Mouse (Mus musculus) embryonic facial prominence, embryonic 12.5 days (tissue): ENCODE data around the gene Bmpr1a. TPM values are rescaled to one million over a fixed set of nuclear protein-coding genes. Genes with fewer than 3 reads are reported as not detected.
"Not testable (repeated sequence)": the region's sequence is repeated elsewhere in the genome, so short reads cannot be mapped to it uniquely, and the experiment has no call there.

Experiments
- ATAC-seq: fragments of 200-750 bp; cut with Nextera tagmentation; 2 replicates; pipeline ENCODE4 v1.8.0; 2017; ENCODE audit not compliant: insufficient number of reproducible peaks, insufficient read depth, low FRiP score, low TSS enrichment
- H3K27ac ChIP-seq: fragments of 300-500 bp; sonication (generic); 2 replicates; pipeline ENCODE4 v1.5.1; 2016; ENCODE audit warnings: mild to moderate bottlenecking
- H3K27me3 ChIP-seq: fragments of 300-500 bp; sonication (generic); 2 replicates; pipeline ENCODE4 v1.6.1; 2016; ENCODE audit warnings: mild to moderate bottlenecking, moderate library complexity
- H3K36me3 ChIP-seq: fragments of 300-500 bp; sonication (generic); 2 replicates; pipeline ENCODE4 v1.6.1; 2016; ENCODE audit warnings: mild to moderate bottlenecking
- H3K4me1 ChIP-seq: fragments of 300-500 bp; sonication (generic); 2 replicates; pipeline ENCODE4 v1.6.1; 2016
- H3K4me2 ChIP-seq: fragments of 300-500 bp; sonication (generic); replicated peaks from 2 replicates; pipeline ENCODE4 v1.6.1; 2016; ENCODE audit warnings: mild to moderate bottlenecking, moderate library complexity
- H3K4me3 ChIP-seq: fragments of 300-500 bp; sonication (generic); 2 replicates; pipeline ENCODE4 v1.5.1; 2016; ENCODE audit warnings: mild to moderate bottlenecking
- H3K9ac ChIP-seq: fragments of 300-500 bp; sonication (generic); 2 replicates; pipeline ENCODE4 v1.6.1; 2016; ENCODE audit warnings: mild to moderate bottlenecking, moderate library complexity
- H3K9me3 ChIP-seq: fragments of 300-500 bp; sonication (generic); 2 replicates; pipeline ENCODE4 v1.6.1; 2016; ENCODE audit warnings: mild to moderate bottlenecking, moderate library complexity
- WGBS: fragments of 180-500 bp; shearing (Covaris S2); methylation state at CpG from one replicate; pipeline ENCODE4 v1.1.7; 2016; 5-methylcytosine and 5-hydroxymethylcytosine counted together
- polyA plus RNA-seq: library from polyadenylated mRNA; unstranded; fragments of >200 nt; fragmentation: Nextera tagmentation; extraction: Ambion mirVana; gene quantifications from 2 replicates; pipeline ENCODE4 v1.2.1, GENCODE M21; 2016

Bmpr1a gene
- polyA plus RNA-seq, 1 experiment from 2014 or later = 71.4 TPM

DNA sequence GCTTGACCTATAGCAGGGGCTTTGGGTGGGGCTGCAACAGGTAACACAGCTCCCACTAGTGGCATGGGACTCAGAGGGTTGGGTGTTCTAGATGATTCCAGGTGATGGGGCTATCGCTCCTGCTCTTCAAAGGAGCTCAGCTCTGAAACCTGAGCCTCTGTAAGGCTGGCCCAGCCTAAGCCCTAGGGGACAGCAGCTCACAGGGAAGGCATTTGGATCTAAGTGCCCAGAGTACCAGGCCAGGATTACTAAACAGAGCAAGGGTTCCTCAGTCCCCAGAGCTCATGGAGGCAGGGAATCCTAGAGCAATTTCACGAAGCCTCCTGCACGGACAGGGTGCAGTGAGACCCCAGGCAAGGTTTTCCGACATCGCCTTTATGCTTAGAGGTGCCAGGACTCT is 127.2 kb downstream of the Bmpr1a start:
- Histone ChIP-seq H3K9ac (no peak overlapping the region), H3K36me3 (no peaks in the 10 kb centered on the region), H3K27me3 (no peaks in the 10 kb centered on the region), H3K4me3 (no peak overlapping the region), H3K27ac (no peak overlapping the region), H3K4me1 (peaks cover 18% of the 10 kb centered on the region), H3K4me2 (peak overlapping the region; percentile 11; the same call in 1 of the 2 replicates), H3K9me3 (no peaks in the 10 kb centered on the region)
- ATAC-seq = no peak
- WGBS = 66% methylated on average over 5 of the region's 5 CpGs

DNA sequence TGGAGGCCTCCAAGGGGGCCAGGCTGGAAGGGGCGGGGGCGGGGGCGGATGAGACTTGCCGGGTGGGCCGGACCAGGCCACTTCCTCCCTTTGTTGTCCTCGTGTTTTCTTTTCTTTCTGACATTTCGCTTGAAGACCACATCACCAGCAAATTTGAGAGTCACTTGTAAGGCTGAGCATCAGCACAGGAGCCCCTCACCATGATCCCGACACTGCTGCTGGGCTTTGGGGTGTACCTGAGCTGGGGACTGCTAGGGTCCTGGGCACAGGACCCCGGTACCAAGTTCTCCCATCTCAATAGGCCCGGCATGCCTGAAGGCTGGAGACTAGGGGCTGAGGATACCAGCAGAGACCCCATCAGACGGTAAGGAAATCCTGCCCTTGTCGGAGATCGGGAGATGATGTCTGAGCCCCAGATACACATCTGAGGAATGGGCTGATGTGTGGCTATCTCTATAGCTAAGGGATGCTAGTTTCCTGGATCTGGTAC is 127.7 kb downstream of the Bmpr1a start, which contains the start of gene Mmrn2:
Mmrn2 (plus strand) TSS at position 51 of the 490 bp plus-strand sequence.
- H3K4me1 ChIP-seq = peaks cover 18% of the 10 kb centered on the region
- 0 out of 2 replicates have a peak within 1 kb of the TSS, but pooled peaks have one; percentile 17 for H3K27ac ChIP-seq
- no peaks in the 10 kb centered on the region for H3K27me3 ChIP-seq
- ATAC-seq = no peak
- H3K4me3 ChIP-seq = no peak within 1 kb of the TSS
- 81% methylated on average over 13 of the region's 13 CpGs for WGBS
- no peaks in the 10 kb centered on the region for H3K36me3 ChIP-seq
- H3K9me3 ChIP-seq = no peaks in the 10 kb centered on the region
- H3K4me2 ChIP-seq = peak within 1 kb of the TSS; percentile 11; the same call in 1 of the 2 replicates
- no peak within 1 kb of the TSS for H3K9ac ChIP-seq

DNA sequence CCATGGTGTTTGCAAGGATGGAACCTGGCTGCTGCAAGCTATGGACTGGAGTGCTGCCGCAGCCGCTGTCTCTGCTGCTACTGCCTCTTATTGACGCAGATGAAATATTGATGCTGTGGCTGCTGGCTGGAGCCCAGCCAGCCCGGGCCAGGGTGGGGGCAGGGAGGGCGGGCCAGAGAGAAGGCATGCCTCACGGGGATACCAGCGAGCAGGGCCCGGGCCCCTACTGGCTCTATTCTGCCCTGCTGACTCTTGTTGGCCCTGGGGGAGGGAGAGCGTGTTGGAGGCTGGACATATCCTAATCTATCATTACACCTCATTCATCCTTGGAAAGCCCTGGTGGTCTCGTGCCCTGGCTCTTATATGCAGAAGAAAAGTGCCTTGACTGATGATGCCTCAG is 128.6 kb downstream of the Bmpr1a start, which contains the start of gene Sncg:
Sncg (minus strand) TSS at position 213 of the 400 bp plus-strand sequence.
- Histone ChIP-seq H3K9me3 (no peaks in the 10 kb centered on the region), H3K27ac (no peak within 1 kb of the TSS), H3K9ac (no peak within 1 kb of the TSS), H3K27me3 (no peaks in the 10 kb centered on the region), H3K4me2 (no peak within 1 kb of the TSS), H3K4me3 (no peak within 1 kb of the TSS), H3K4me1 (peaks cover 18% of the 10 kb centered on the region), H3K36me3 (no peaks in the 10 kb centered on the region)
- ATAC-seq = no peak
- WGBS = 65% methylated on average over 10 of the region's 10 CpGs

DNA sequence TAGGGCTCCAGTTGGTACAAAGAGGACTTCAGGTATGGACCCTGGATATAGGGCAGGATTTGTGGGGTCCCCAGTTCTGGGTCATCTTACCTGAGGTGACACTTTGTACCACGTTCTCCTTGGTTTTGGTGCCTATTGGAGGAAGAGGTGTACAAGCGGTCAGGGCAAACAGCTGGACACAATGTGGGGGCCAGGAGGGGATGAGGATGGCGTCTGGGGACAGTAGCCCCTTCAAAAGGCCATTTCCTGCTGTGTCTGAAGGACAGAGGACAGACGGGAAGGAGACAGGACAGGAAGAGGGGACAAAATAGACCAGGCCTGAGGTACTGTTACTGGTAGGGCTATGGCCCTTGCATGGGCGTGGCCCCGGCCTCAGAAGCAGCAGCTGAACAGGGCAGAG is 129.6 kb downstream of the Bmpr1a start:
- no peaks in the 10 kb centered on the region for H3K27me3 ChIP-seq
- no peak overlapping the region for H3K27ac ChIP-seq
- no peak overlapping the region for H3K9ac ChIP-seq
- ATAC-seq = no peak
- H3K4me2 ChIP-seq = 0 out of 2 replicates have a peak overlapping the region, but pooled peaks have one; percentile 7
- no peaks in the 10 kb centered on the region for H3K36me3 ChIP-seq
- 68% methylated on average over 6 of the region's 6 CpGs for WGBS
- H3K4me1 ChIP-seq = peaks cover 13% of the 10 kb centered on the region
- no peak overlapping the region for H3K4me3 ChIP-seq
- H3K9me3 ChIP-seq = no peaks in the 10 kb centered on the region

DNA sequence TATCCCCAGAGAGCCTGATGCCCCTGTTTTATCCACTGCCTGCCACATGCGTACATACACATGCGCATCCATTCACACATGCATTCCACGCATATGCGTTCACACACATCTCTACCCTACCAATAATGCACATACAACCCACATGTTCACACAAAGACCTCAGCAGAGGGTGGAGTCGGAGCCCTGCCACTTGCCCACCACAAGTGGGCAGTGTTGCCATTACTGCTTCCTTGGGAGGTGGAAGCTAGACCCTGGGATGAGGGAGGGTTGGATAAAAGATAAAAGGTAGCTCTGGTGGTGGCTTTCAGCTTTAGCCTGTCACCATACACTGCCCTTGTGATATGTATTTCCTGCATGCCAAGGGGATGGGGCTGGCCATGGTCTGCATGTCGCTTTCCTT is 130.5 kb downstream of the Bmpr1a start:
- H3K27ac ChIP-seq = no peak overlapping the region
- H3K4me2 ChIP-seq = no peak overlapping the region
- WGBS = 80% methylated on average over 6 of the region's 6 CpGs
- no peaks in the 10 kb centered on the region for H3K36me3 ChIP-seq
- H3K4me1 ChIP-seq = peaks cover 4% of the 10 kb centered on the region; the same call in 1 of the 2 replicates
- no peak overlapping the region for H3K9ac ChIP-seq
- H3K4me3 ChIP-seq = no peak overlapping the region
- H3K27me3 ChIP-seq = no peaks in the 10 kb centered on the region
- no peak for ATAC-seq
- H3K9me3 ChIP-seq = no peaks in the 10 kb centered on the region

DNA sequence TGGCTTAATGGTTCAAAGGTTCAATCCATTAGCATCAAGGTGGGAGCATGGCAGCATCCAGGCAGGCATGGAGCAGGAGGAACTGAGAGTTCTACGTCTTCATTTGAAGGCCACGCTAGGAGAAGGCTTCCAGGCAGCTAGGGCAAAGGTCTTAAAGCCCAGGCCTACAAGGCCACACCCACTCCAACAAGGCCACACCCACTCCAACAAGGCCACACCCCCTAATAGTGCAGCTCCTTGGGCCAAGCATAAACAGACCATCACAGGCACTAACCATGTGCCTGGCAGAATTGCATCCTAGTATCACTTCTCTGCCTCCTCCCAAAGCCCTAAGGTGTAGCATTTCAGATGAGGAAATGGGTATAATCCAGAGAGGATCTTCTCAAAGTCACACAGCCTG is 131.4 kb downstream of the Bmpr1a start:
- Histone ChIP-seq H3K9ac (no peak overlapping the region), H3K27ac (no peak overlapping the region), H3K4me2 (no peak overlapping the region), H3K4me1 (peaks cover 4% of the 10 kb centered on the region; the same call in 1 of the 2 replicates), H3K4me3 (no peak overlapping the region), H3K27me3 (no peaks in the 10 kb centered on the region), H3K9me3 (no peaks in the 10 kb centered on the region), H3K36me3 (no peaks in the 10 kb centered on the region)
- ATAC-seq = no peak
- WGBS = 83% methylated on average over 2 of the region's 2 CpGs

DNA sequence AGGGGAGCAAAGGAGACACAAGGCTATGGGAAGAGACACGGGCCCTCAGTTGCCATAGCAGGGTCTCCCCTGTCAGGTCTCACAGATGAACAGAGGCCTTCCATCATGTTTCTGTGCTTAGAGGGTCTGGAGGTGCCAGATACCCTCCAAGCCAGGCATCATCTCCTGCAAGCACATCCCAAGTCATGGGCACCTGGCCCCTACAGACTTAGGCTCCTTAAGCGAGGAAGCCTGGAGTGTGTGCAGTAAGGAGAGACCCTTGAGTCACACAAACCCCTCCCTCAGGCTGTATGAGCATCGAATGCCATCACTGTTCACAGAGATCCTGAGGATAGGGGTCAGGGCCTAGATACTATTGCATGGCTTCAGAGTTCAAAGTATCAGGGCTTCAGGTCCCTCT is 132.2 kb downstream of the Bmpr1a start:
- no peak for ATAC-seq
- Histone ChIP-seq H3K27ac (no peak overlapping the region), H3K4me1 (peaks cover 4% of the 10 kb centered on the region; the same call in 1 of the 2 replicates), H3K9ac (no peak overlapping the region), H3K4me2 (no peak overlapping the region), H3K9me3 (no peaks in the 10 kb centered on the region), H3K4me3 (no peak overlapping the region), H3K27me3 (no peaks in the 10 kb centered on the region), H3K36me3 (no peaks in the 10 kb centered on the region)
- WGBS = 83% methylated on average over 3 of the region's 3 CpGs

DNA sequence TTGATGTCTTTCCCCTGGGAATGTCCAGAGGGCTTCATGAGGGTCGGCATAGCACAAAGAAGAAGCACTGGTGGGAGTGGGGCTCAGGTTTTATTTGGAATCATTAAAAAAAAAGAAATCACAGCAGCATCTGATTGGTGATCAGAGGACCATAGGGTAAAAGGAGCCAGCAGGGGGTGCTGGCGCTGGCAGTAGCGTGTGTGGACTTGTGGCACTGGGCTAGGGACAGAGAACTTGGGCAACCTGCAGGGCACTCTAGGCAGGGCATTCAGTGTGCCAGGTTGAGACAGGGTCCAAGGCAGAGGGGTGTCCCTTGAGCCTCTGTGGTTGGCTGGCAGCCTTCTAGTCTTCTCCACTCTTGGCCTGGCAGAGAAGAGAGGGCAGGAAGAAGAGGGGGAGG is 132.9 kb downstream of the Bmpr1a start:
- Histone ChIP-seq H3K9me3 (no peaks in the 10 kb centered on the region), H3K4me2 (no peak overlapping the region), H3K27me3 (no peaks in the 10 kb centered on the region), H3K4me3 (no peak overlapping the region), H3K4me1 (0 out of 2 replicates have a peak, but pooled peaks cover 4% of the 10 kb centered on the region), H3K36me3 (no peaks in the 10 kb centered on the region), H3K27ac (no peak overlapping the region), H3K9ac (no peak overlapping the region)
- ATAC-seq = no peak
- 62% methylated on average over 3 of the region's 3 CpGs for WGBS

DNA sequence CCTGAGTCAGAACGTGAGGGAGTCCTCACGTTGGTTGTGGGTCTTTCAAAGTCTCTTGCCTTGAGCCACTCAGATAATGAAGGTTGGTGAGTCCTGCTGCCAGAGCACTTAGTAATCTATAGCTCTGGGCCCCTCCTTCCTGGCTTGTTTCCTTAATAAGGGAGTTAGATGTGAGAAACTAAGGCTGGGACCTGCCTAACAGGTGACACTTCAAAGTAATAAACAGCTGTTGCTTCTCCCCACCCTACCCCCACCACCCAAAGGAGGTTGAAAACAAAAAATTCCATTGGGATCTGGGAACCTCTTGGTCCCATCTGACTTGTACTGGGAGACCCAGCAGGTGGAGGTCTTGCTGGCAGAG is 138.0 kb downstream of the Bmpr1a start:
- no peak overlapping the region for H3K9ac ChIP-seq
- WGBS = 93% methylated on average over 2 of the region's 2 CpGs

DNA sequence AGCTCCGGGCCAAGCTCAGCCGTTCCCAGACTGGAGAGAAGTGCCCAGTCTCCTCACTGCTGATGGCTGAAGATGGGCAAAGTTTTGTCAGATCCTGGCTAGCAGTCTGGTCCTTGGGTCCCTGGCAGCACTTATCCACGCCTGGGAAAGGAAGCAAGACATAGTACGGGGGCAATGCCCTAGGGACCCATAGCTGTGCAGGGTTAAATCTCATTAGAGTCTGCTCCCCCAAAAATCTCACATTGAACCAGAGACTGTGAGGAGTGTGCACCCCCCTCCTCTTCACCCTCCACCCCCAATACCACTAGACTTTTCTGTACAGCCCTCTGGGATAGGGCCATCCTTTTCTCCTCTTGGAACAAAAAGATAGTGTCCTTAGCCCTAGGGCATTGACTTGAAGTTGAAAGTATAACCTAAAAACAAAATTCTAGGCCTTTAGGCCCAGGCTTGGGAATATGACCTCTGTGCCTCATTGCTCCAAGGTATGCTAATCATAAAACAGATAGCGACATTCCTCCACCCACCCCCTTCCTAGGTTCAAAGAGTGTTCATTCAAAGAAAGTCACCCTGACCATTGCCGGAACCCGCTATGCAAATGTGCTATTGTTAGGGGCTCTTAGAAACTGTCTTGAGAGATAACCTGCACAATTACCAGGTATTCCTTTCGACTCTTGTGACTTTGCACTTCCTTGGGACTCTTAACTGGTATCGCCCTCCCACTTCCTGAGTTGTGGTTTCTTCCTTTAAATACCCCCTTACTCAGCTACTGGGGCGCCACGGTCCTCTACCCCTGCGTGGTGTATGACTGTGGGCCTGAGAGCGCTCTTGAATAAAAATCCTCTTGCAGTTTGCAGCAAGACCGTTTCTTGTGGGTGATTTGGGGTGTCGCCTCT is 138.6 kb downstream of the Bmpr1a start:
- H3K36me3 ChIP-seq, H3K9ac ChIP-seq, H3K4me1 ChIP-seq, H3K9me3 ChIP-seq, H3K27ac ChIP-seq, ATAC-seq: not testable (repeated sequence)
- peak overlapping the region; percentile 34 for H3K4me3 ChIP-seq
- peak overlapping the region; percentile 61 for H3K4me2 ChIP-seq
- H3K27me3 ChIP-seq = peaks cover 17% of the 10 kb centered on the region
- 77% methylated on average over 15 of the region's 15 CpGs for WGBS

More for the DNA sequence above, 138.0 kb downstream of the Bmpr1a start:
- no peaks in the 10 kb centered on the region for H3K9me3 ChIP-seq
- H3K4me2 ChIP-seq = no peak overlapping the region
- no peak overlapping the region for H3K4me3 ChIP-seq
- no peak for ATAC-seq
- H3K27me3 ChIP-seq = peaks cover 17% of the 10 kb centered on the region
- H3K36me3 ChIP-seq = no peaks in the 10 kb centered on the region
- H3K4me1 ChIP-seq = peaks cover 4% of the 10 kb centered on the region; the same call in 1 of the 2 replicates
- H3K27ac ChIP-seq = no peak overlapping the region

DNA sequence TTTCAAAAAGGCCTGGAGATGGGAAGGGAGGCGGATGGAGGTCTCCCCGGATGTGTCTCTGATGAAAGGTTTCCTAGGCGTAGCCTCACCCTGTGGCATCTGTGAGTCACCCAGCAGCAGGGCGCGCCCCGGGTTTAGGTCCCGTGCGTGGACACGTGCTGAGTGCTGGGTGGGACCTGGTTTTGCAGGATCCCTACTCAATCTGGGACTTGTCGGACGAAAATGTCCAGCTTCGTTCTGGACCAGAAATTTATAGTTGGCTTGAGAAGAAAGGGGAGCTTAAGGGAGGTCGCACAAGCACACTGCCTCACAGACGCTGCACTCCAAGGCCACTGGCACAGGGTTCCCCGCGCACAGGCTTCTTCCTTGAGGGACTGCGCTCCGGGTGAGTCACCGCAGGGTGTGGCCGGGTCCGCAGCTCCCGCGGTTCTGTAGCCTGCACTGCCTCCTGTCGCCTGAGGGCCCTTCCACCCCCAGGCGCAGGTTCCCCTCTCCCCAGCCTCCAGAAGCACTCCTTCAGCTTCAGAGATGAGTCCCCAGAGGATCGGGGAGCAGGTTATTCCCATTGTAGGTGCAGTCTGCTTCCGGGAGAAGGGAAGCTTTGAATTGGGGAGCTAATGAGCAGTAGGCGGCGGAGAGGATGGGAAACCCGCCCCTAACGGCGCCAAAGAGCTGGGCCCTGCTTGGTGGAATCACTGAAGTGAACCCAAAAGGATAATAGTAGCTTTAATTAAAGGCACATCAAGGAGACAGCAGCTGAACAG is 139.5 kb downstream of the Bmpr1a start:
- WGBS = 3% methylated on average over 32 of the region's 32 CpGs
- ATAC-seq = peak; percentile 44; the same call in 1 of the 2 replicates
- no peak overlapping the region for H3K27ac ChIP-seq

More for the DNA sequence above, 139.5 kb downstream of the Bmpr1a start:
- Histone ChIP-seq H3K4me1 (peaks cover 4% of the 10 kb centered on the region; the same call in 1 of the 2 replicates), H3K9ac (peak overlapping the region; percentile 16; the same call in 1 of the 2 replicates), H3K27me3 (peaks cover 17% of the 10 kb centered on the region), H3K4me2 (peak overlapping the region; percentile 61), H3K9me3 (no peaks in the 10 kb centered on the region), H3K36me3 (no peaks in the 10 kb centered on the region), H3K4me3 (peak overlapping the region; percentile 34)
